Mouse (Mus musculus) E14TG2a.4 (cell line): ENCODE results near the gene Chst13.
A peak's percentile ranks its signal among the peaks of the same experiment; 100 is the strongest.

Experiments used
- H3K27me3 ChIP-seq: 2 replicates; pipeline ENCODE4 v1.6.1; 2014; ENCODE audit warnings: low read length, control low read depth; ENCODE audit not compliant: insufficient read depth
- H3K36me3 ChIP-seq: 2 replicates; pipeline ENCODE4 v1.6.1; 2014; ENCODE audit warnings: low read length, control low read depth; ENCODE audit not compliant: insufficient read depth
- H3K4me1 ChIP-seq: replicated peaks from 2 replicates; pipeline ENCODE4 v1.6.1; 2014; ENCODE audit warnings: low read depth, low read length, control low read depth
- H3K4me3 ChIP-seq: replicated peaks from 2 replicates; pipeline ENCODE4 v1.5.1; 2014; ENCODE audit warnings: mild to moderate bottlenecking, low read length
- H3K9me3 ChIP-seq: 2 replicates; pipeline ENCODE4 v1.6.1; 2014; ENCODE audit warnings: low read length, control low read depth
- CTCF ChIP-seq: conservative IDR thresholded peaks from 2 replicates; pipeline ENCODE4 v1.5.1; 2014; ENCODE audit warnings: low read length
- NANOG ChIP-seq: IDR thresholded peaks from 2 replicates; pipeline ENCODE4 v1.6.1; 2014; ENCODE audit warnings: borderline replicate concordance, low read length, mixed read lengths
- POU5F1 ChIP-seq: IDR thresholded peaks from 2 replicates; pipeline ENCODE4 v1.6.1; 2014; ENCODE audit warnings: low read length, borderline replicate concordance

Gene Chst13

GRCm38 (mm10) chr6:90315961-90316360 lies 9.0 kb downstream of the Chst13 start:
- H3K4me1 ChIP-seq = no peaks in the 10 kb centered on the region
- no peaks in the 10 kb centered on the region for H3K36me3 ChIP-seq
- TF ChIP-seq CTCF = no peak
- TF ChIP-seq NANOG = no peak
- no peak for TF ChIP-seq POU5F1
- 0 out of 2 replicates have a peak overlapping the region, but pooled peaks have one; percentile 7 for H3K4me3 ChIP-seq
- peaks cover 6% of the 10 kb centered on the region for H3K27me3 ChIP-seq
- peaks cover 51% of the 10 kb centered on the region for H3K9me3 ChIP-seq

GRCm38 (mm10) chr6:90308839-90309778 lies 15.9 kb downstream of the Chst13 start:
- TF ChIP-seq NANOG (no peak), CTCF (no peak), POU5F1 (no peak)
- peaks cover 57% of the 10 kb centered on the region for H3K27me3 ChIP-seq
- peak overlapping the region; percentile 70 for H3K4me3 ChIP-seq
- H3K36me3 ChIP-seq = no peaks in the 10 kb centered on the region
- peaks cover 40% of the 10 kb centered on the region for H3K9me3 ChIP-seq
- H3K4me1 ChIP-seq = no peaks in the 10 kb centered on the region

- TF ChIP-seq POU5F1 (no peak), NANOG (no peak), CTCF (no peak)
- H3K4me1 ChIP-seq = no peaks in the 10 kb centered on the region
- H3K27me3 ChIP-seq = peaks cover 64% of the 10 kb centered on the region
- no peaks in the 10 kb centered on the region for H3K36me3 ChIP-seq
- peaks cover 27% of the 10 kb centered on the region for H3K9me3 ChIP-seq
- H3K4me3 ChIP-seq = no peak overlapping the region
Measured at GRCm38 (mm10) chr6:90306315-90306975, 18.5 kb downstream of the Chst13 start.

- Histone ChIP-seq H3K27me3 (peaks cover 22% of the 10 kb centered on the region), H3K9me3 (peaks cover 17% of the 10 kb centered on the region), H3K36me3 (no peaks in the 10 kb centered on the region), H3K4me1 (no peaks in the 10 kb centered on the region), H3K4me3 (no peak within 1 kb of the TSS)
- TF ChIP-seq POU5F1 (no peak), CTCF (no peak)
Measured at GRCm38 (mm10) chr6:90300919-90301318, 24.1 kb downstream of the Chst13 start, which contains the start of gene BC048671. TSS of gene BC048671 (plus strand) at chr6:90301219.

GRCm38 (mm10) chr6:90288265-90288664 lies 36.7 kb downstream of the Chst13 start:
- no peak for TF ChIP-seq POU5F1
- TF ChIP-seq CTCF = peak; percentile 50

More at GRCm38 (mm10) chr6:90288265-90288664, 36.7 kb downstream of the Chst13 start:
- no peak overlapping the region for H3K4me3 ChIP-seq
- H3K9me3 ChIP-seq = peaks cover 41% of the 10 kb centered on the region
- no peaks in the 10 kb centered on the region for H3K27me3 ChIP-seq
- H3K36me3 ChIP-seq = no peaks in the 10 kb centered on the region
- no peaks in the 10 kb centered on the region for H3K4me1 ChIP-seq
